Comparison of ENCODE assay signal across 20 mouse cellular contexts in genomic region chr7:139469457-139469856, GRCm38 (mm10).
DNase-seq lines count a peak whose midpoint lies in the region; ATAC-seq and TF ChIP-seq lines count a peak whose summit lies in the region.
"Had no signal": no experiment of that assay in that cellular context is flagged by ENCODE, and none has a peak within 500 bp of the region (broad histone marks: within the 10 kb centered on the region; RNA-seq: fewer than 3 reads in every experiment).

No protein-coding gene starts in this region.

- TF ChIP-seq EP300 in stomach, postnatal 0 days (optimal IDR thresholded peaks at IDR 0.05): no peak

- intact Hi-C loops in gastrocnemius, adult 2 months (cut with DNase I): no loop called here
- intact Hi-C loops in gastrocnemius, postnatal 14 days (cut with DNase I; ENCODE audit: low total_unique reads): no loop called here

- no peaks in the 10 kb centered on the region for H3K27me3 ChIP-seq in heart, embryonic 14.5 days (ENCODE audit: control insufficient read depth, insufficient read depth, low read length)
- H3K27me3 ChIP-seq in stomach, postnatal 0 days (ENCODE audit: control insufficient read depth, insufficient read depth, low read length): no peaks in the 10 kb centered on the region
- H3K27me3 ChIP-seq in kidney, embryonic 16.5 days (ENCODE audit: insufficient read depth, low read length): no peaks in the 10 kb centered on the region
- no peaks in the 10 kb centered on the region for H3K27me3 ChIP-seq in midbrain, embryonic 14.5 days (ENCODE audit: control insufficient read depth, insufficient read depth, low read length)
- H3K27me3 ChIP-seq: embryonic facial prominence, embryonic 15.5 days; hindbrain, embryonic 15.5 days; limb, embryonic 12.5 days; liver, embryonic 13.5 days; lung, embryonic 15.5 days; neural tube, embryonic 13.5 days had no signal

- H3K27ac ChIP-seq in gastrocnemius, adult 2 months: peak overlapping the region; percentile 81; the same call in 1 of the 2 replicates
- H3K27ac ChIP-seq in heart, embryonic 14.5 days (replicated peaks in 1 of 2; ENCODE audit: control insufficient read depth in 1 of 2, insufficient read depth in 1 of 2, low read depth in 2 of 2, low read length in 2 of 2): peak overlapping the region; percentile 97
- H3K27ac ChIP-seq in stomach, postnatal 0 days (replicated peaks): peak overlapping the region; percentile 93
- H3K27ac ChIP-seq in kidney, embryonic 16.5 days (ENCODE audit: low read length): no peak overlapping the region
- no peak overlapping the region for H3K27ac ChIP-seq in midbrain, embryonic 14.5 days (replicated peaks; ENCODE audit: low read depth, low read length)
- H3K27ac ChIP-seq: hindbrain, embryonic 15.5 days; limb, embryonic 12.5 days; liver, embryonic 13.5 days; neural tube, embryonic 13.5 days had no signal

- H3K4me1 ChIP-seq in heart, embryonic 14.5 days (ENCODE audit: control insufficient read depth in 2 of 2, insufficient read depth in 2 of 2, low read length in 2 of 2): peaks cover 46 to 85% of the 10 kb centered on the region in 2 experiments
- H3K4me1 ChIP-seq in stomach, postnatal 0 days (replicated peaks; ENCODE audit: control insufficient read depth, insufficient read depth): peaks cover 16% of the 10 kb centered on the region; the same call in 1 of the 2 replicates
- H3K4me1 ChIP-seq in kidney, embryonic 16.5 days (ENCODE audit: insufficient read depth, low read length): peaks cover 44% of the 10 kb centered on the region
- H3K4me1 ChIP-seq in midbrain, embryonic 14.5 days (ENCODE audit: control insufficient read depth, insufficient read depth, low read length): no peaks in the 10 kb centered on the region

- no peak overlapping the region for H3K4me2 ChIP-seq in heart, embryonic 14.5 days (ENCODE audit: low read length)
- no peak overlapping the region for H3K4me2 ChIP-seq in stomach, postnatal 0 days (replicated peaks; ENCODE audit: low read depth)
- H3K4me2 ChIP-seq in kidney, embryonic 16.5 days (replicated peaks; ENCODE audit: low read depth, low read length): no peak overlapping the region
- H3K4me2 ChIP-seq in midbrain, embryonic 14.5 days (ENCODE audit: low read length): no peak overlapping the region
- H3K4me2 ChIP-seq: embryonic facial prominence, embryonic 15.5 days; hindbrain, embryonic 15.5 days; limb, embryonic 12.5 days; liver, embryonic 13.5 days; lung, embryonic 15.5 days; neural tube, embryonic 13.5 days had no signal

- 59% methylated on average over 4 of the region's 4 CpGs for WGBS in heart, embryonic 14.5 days
- 77% methylated on average over 4 of the region's 4 CpGs for WGBS in stomach, postnatal 0 days
- WGBS in kidney, embryonic 16.5 days: 79% methylated on average over 4 of the region's 4 CpGs
- 87% methylated on average over 4 of the region's 4 CpGs for WGBS in midbrain, embryonic 14.5 days

- no peak overlapping the region for H3K4me3 ChIP-seq in gastrocnemius, adult 2 months
- no peak overlapping the region for H3K4me3 ChIP-seq in heart, embryonic 14.5 days (ENCODE audit: control insufficient read depth in 1 of 2, insufficient read depth in 1 of 2, low read depth in 1 of 2, low read length in 2 of 2)
- no peak overlapping the region for H3K4me3 ChIP-seq in stomach, postnatal 0 days (ENCODE audit: low read depth, low read length)
- H3K4me3 ChIP-seq in kidney, embryonic 16.5 days (ENCODE audit: low read length): no peak overlapping the region
- H3K4me3 ChIP-seq in midbrain, embryonic 14.5 days (replicated peaks; ENCODE audit: low read depth, low read length): no peak overlapping the region
- H3K4me3 ChIP-seq: embryonic facial prominence, embryonic 15.5 days; hindbrain, embryonic 15.5 days; layer of hippocampus, adult 2 months; limb, embryonic 12.5 days; liver, embryonic 13.5 days; lung, embryonic 15.5 days; neural tube, embryonic 13.5 days had no signal

- ATAC-seq in heart, embryonic 14.5 days (ENCODE audit: insufficient number of reproducible peaks, insufficient read depth, low FRiP score, low read depth): no peak
- ATAC-seq in stomach, postnatal 0 days (ENCODE audit: low FRiP score, low TSS enrichment): no peak
- ATAC-seq in kidney, embryonic 16.5 days (ENCODE audit: low FRiP score, low TSS enrichment): no peak
- no peak for ATAC-seq in midbrain, embryonic 14.5 days (ENCODE audit: low FRiP score, low TSS enrichment)
- ATAC-seq: intestine, postnatal 0 days had no signal

- TF ChIP-seq CTCF in gastrocnemius, adult 2 months (IDR thresholded peaks at IDR 0.05): no peak
- no peak for TF ChIP-seq CTCF in stomach, postnatal 0 days (IDR thresholded peaks at IDR 0.05; ENCODE audit: low read depth)

- H3K9ac ChIP-seq in heart, embryonic 14.5 days (ENCODE audit: low read length): peak overlapping the region; percentile 59
- H3K9ac ChIP-seq in stomach, postnatal 0 days (ENCODE audit: low read length): no peak overlapping the region
- H3K9ac ChIP-seq in kidney, embryonic 16.5 days (replicated peaks; ENCODE audit: low read length): no peak overlapping the region
- H3K9ac ChIP-seq in midbrain, embryonic 14.5 days (replicated peaks; ENCODE audit: low read length): no peak overlapping the region
- H3K9ac ChIP-seq: embryonic facial prominence, embryonic 15.5 days; hindbrain, embryonic 15.5 days; limb, embryonic 12.5 days; liver, embryonic 13.5 days; lung, embryonic 15.5 days; neural tube, embryonic 13.5 days had no signal

- H3K36me3 ChIP-seq in heart, embryonic 14.5 days (ENCODE audit: control insufficient read depth, insufficient read depth, low read length): no peaks in the 10 kb centered on the region
- no peaks in the 10 kb centered on the region for H3K36me3 ChIP-seq in stomach, postnatal 0 days (ENCODE audit: control insufficient read depth, insufficient read depth, low read length)
- no peaks in the 10 kb centered on the region for H3K36me3 ChIP-seq in kidney, embryonic 16.5 days (ENCODE audit: insufficient read depth, low read length)
- H3K36me3 ChIP-seq in midbrain, embryonic 14.5 days (ENCODE audit: control insufficient read depth, insufficient read depth, low read length): no peaks in the 10 kb centered on the region
- H3K36me3 ChIP-seq: embryonic facial prominence, embryonic 15.5 days; hindbrain, embryonic 15.5 days; limb, embryonic 12.5 days; liver, embryonic 13.5 days; lung, embryonic 15.5 days; neural tube, embryonic 13.5 days had no signal

- no peak for DNase-seq in gastrocnemius, adult 2 months
- no peak for DNase-seq in gastrocnemius, postnatal 14 days
- peak; percentile 51 for DNase-seq in retina, postnatal 1 day
- DNase-seq in retina, embryonic 14.5 days (ENCODE audit: low spot score): no peak
- no peak for DNase-seq in stomach, postnatal 0 days (ENCODE audit: low spot score)
- no peak for DNase-seq in midbrain, embryonic 14.5 days
- DNase-seq: cerebellum, postnatal 14 days; embryo, embryonic 11 days; kidney, postnatal 10 days; liver, embryonic 13.5 days; thymus, adult 18-20 months had no signal

- no peaks in the 10 kb centered on the region for H3K9me3 ChIP-seq in heart, embryonic 14.5 days (ENCODE audit: control insufficient read depth, low read length)
- no peaks in the 10 kb centered on the region for H3K9me3 ChIP-seq in stomach, postnatal 0 days (ENCODE audit: control insufficient read depth, low read length)
- no peaks in the 10 kb centered on the region for H3K9me3 ChIP-seq in kidney, embryonic 16.5 days (ENCODE audit: low read length)
- no peaks in the 10 kb centered on the region for H3K9me3 ChIP-seq in midbrain, embryonic 14.5 days (ENCODE audit: control insufficient read depth, low read length)
- H3K9me3 ChIP-seq: embryonic facial prominence, embryonic 15.5 days; hindbrain, embryonic 15.5 days; limb, embryonic 12.5 days; liver, embryonic 13.5 days; lung, embryonic 15.5 days; neural tube, embryonic 13.5 days had no signal

Comparison
In these comparisons a context has a peak if more than half of its experiments do, and no peak if none do; other contexts are left out.
1. H3K27ac ChIP-seq: peak in gastrocnemius, adult 2 months (single experiment), heart, embryonic 14.5 days (2 of 2) and stomach, postnatal 0 days (single experiment); none in kidney, embryonic 16.5 days (single experiment) and midbrain, embryonic 14.5 days (single experiment).